Mouse (Mus musculus) T-helper 1 cell (primary cell): Measurements from ENCODE around the gene Gpd2.

Source experiments
- in situ Hi-C: fragments of 300-600 bp; cut with MboI, MseI; formaldehyde crosslinking; loops from one replicate; pipeline ENCODE4 v1.15.1; 2025; ENCODE audit warnings: high pct_unique_total_duplicates

Gene Gpd2

DNA sequence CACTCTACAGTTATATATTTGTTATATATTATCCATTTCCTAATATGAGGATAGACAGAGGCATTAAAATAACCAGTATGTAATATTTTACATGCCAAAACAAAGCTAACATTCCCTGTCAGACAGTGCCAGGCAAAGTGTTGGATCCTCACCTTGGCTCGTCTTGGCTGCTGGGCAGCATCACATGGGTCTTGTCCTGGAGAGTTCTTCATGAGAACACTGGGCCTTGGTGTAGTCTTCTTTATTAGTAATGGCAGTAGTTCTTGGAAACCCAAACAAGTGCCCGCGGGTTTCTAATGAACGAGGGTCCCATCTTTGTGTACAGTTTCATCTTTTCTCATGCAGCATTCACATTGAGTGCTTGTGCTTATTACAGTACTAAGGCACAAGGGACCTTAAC is 59.8 kb downstream of the Gpd2 start:
- in situ Hi-C loops = no loop called here

GRCm38 (mm10) chr2:57301539-57301938 is 64.1 kb downstream of the Gpd2 start:
- in situ Hi-C loops = no loop called here

DNA sequence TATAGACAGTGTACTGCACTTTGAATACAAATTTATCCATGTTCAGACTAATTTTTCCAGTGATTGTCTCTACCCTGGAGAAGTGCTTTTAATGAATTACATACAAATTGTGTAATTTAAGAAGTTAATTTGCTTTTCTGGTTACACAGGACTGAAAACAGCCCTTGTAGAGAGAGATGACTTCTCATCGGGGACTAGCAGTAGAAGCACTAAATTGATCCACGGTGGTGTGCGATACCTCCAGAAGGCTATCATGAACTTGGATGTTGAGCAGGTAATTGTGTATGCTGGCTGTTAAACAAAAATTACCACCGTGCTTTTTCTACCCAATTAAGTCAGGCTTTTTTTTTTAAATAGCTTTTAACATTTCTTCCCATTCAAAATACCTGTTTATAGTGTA is 66.8 kb downstream of the Gpd2 start:
- in situ Hi-C loops = no loop called here

- in situ Hi-C loops = no loop called here
Measured at GRCm38 (mm10) chr2:57312268-57312797, 74.9 kb downstream of the Gpd2 start.

DNA sequence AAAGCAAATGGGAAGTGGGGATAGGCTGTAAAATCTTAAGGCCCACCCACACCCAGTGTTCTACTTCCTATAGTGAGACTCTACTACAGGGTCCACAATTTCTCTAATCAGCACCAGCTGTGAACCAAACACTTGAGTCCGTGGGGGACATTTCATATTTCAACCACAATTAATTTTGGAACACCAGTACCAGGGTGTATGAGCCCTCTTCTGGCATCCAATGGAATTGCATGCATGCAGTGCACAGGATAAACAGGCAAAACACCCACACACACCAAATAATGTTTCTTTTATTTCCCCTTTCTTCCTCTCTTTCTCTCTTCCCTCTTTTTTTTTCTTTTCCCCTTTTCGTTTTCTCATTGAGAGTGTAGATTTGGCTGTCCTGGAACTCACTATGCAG is 78.6 kb downstream of the Gpd2 start:
- in situ Hi-C loops = no loop called here

- in situ Hi-C loops = no loop called here
Measured at GRCm38 (mm10) chr2:57318336-57318735, 80.9 kb downstream of the Gpd2 start.

DNA sequence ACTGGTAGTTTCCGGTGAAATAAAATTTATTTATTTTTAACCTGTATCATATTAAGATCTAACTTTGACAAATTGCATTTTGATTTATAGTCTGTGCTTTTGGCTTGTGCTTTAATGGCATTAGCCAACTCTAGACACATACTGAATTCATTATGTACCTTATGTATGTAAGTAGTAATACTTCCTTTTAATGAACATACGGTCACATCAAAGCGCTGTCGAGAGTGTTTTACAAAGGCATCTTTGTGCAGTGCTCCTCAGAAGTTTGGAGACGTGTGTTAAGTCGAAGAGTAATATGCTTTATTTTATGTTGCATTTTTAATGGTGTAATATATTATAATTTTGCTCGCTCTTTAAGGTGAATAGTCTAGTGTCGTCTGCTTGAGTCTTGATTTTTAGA is 88.7 kb downstream of the Gpd2 start:
- in situ Hi-C loops = no loop called here

GRCm38 (mm10) chr2:57329327-57329726 is 91.9 kb downstream of the Gpd2 start:
- in situ Hi-C loops = no loop called here

GRCm38 (mm10) chr2:57330812-57331211 is 93.4 kb downstream of the Gpd2 start:
- in situ Hi-C loops = no loop called here

DNA sequence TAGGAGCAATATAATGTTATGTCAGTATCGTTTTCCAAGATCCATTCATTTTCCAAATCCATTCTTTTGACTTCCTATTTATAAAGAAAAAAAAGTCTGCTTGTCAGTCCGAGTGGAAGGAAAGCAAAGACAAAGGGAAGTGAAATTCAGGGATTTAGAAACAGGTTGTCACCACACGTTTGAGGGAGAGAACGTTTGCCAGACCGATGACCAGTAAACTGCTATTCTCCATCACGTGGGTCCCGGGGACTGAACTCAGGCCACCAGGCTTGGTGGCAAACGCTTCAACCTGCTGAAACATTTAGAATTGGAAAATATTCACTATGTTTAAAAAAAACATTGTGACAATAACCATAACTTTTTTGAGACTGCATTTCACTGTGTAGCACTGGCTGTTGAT is 93.8 kb downstream of the Gpd2 start:
- in situ Hi-C loops = no loop called here

GRCm38 (mm10) chr2:57333481-57333880 is 96.0 kb downstream of the Gpd2 start:
- in situ Hi-C loops = no loop called here

DNA sequence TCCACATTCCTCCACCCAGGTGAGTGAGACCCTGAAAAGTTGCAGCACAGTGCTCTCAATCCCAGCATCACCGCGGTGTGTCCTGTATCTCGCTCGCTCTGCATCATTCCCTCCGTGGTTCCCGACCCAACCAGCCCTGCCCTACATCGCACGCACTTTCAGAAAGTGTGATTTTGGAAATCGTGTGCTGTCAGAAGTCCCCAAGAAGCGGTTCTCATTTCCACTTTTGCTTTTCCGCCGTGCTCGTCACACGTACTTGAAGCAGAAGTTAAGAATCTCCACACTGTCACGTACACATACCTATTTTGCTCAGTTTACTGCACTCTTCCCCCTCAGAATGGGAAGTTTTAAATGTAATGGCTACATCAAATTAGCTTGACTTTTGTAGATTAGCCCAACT is 98.0 kb downstream of the Gpd2 start:
- in situ Hi-C loops = no loop called here

DNA sequence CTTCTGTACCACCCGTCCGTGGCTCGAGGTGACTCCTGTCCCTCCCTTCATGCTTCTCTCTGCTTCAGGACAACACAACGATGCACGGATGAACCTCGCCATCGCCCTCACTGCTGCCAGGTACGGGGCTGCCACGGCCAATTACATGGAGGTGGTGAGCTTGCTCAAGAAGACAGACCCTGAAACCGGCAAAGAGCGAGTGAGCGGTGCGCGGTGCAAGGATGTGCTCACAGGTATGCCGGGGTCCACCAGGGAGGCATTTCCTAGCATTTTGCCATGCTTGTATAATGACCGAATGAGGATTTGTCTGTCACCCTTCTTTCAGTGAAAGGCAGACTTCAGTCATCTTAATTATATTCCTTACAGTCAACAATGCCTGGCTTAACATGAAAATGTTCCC is 101.3 kb downstream of the Gpd2 start:
- in situ Hi-C loops = no loop called here

DNA sequence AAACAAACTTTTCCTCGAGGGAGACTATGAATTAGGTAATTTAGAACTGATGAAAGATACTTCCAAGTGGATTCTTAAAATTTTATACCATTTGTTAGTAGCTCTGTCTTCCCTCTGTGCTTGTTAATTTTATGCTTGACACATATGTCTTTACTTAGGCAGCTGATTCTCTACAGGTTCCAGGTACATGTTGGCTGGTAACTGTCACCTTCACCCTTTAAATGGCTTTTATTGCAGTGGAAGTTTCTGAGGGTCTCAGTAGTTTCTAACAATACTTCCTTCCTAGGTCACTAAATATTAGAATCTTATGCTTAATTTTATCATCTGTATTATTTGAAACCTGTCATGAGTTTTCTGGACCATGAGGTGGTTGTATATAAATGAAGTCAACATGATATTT is 105.5 kb downstream of the Gpd2 start:
- in situ Hi-C loops = no loop called here

DNA sequence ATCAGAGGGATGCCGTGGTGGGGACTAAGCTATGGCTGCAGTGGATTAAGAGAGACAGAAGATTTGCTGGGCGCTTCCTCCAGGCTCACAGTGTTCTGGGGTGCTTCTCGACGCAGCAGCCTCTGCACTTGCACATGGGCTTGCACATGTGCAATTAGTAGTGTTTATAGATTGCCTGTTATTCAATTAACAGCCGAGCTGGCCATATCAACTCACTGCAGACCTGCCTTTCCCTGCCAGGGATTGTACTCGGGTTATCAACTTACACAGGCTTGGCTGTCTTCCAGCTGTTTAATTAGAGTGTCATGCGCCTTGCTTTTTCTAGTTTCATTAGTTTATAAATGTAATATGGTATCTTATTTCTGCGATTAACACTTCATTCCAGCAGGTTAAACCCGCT is 113.2 kb downstream of the Gpd2 start:
- in situ Hi-C loops = no loop called here

DNA sequence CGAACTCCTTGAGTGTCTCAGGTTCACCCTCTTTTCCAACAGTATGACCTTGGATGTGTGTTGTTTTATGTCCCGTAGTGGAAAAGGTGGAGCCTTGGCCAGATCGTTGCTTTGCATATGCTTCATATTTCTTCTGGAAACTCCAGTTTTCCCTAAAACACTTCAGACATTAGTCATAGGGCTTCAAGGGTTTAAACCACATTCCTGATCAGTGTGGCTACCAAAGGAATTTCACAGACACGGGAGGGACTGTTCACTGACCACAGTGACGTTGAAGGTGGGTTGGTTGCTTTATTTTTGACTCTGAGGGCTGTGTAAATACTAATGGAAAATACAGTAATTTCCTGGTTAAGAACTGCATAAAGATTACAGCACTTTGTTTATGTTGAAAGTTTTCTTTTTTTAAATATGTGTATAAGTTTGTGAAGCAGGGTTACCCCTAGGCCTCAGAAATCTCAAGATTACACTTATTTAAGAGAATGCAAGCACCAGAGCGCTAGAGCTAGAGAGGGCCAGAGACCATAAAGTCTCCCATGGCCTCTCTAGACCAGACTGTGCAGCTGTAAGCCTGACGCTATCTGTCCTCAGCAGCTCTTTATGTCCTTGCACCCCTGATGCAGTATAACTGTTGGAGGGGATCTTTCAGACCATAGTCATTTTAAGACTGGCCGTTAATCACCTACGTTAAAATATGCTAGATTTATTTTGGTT is 116.4 kb downstream of the Gpd2 start:
- in situ Hi-C loops = no loop called here

DNA sequence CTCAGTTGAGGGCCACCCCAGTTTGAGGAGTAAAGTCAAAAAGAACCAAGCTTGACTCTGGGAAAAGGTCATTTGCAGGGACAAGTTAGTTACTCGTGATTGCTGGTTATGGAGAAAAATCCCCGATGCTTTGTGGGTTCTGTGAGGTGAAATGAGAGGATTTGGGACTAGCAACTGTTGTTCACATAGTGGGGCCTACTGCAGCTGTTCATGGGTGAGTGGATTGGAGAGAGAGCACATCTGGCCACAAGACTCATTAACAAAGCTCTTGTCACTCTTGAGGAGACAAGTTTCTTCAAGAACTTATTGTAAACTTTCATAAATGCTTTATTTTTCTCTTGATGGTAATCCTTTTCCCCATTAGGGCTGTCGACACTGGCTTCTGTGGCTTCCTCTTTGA is 117.4 kb downstream of the Gpd2 start:
- in situ Hi-C loops = no loop called here

DNA sequence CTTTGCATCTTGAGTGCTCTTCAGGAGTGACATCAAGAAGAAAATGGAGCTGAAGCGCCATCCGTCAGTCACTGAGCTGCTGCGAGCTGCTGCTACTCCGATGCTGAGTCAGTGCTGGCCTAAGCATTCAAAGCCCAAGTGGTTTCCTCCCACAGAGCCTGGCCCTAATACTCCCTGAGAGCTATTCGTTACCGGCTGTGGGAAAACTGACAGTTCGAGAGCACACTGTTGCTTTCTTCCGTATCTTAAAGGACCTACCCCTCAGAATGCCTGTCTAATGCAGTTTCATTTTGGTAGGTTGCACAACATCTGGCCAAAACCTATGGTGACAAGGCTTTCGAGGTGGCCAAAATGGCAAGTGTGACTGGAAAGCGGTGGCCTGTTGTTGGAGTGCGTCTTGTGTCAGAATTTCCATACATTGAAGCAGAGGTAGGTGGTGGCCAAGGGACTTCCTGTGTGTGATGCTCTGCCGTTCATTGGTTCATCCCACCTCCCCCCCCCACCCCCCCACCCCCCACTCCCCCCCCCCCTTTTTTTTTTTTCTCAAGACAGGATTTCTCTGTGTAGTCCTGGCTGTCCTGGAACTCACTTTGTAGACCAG is 118.9 kb downstream of the Gpd2 start:
- in situ Hi-C loops = no loop called here

DNA sequence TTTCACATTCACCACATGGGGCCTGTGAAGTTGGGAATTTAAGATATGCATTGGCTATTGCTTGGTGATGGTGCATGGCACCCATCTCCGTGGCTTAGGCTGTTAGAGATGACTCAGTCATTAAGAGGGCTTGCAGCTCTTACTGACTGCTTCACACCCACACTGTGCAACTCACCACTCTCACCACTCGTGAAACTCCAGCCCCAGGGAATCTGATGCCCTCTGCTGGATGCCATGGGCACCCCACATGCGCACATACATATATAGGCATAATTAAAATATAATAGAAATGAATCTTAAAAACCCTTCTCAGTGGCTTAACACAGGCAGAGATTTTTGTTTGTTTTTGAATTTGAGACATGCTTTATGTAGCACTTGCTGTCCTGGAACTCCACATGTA is 125.1 kb downstream of the Gpd2 start:
- in situ Hi-C loops = no loop called here

- in situ Hi-C loops = no loop called here
Measured at GRCm38 (mm10) chr2:57374647-57375046, 137.2 kb downstream of the Gpd2 start.

DNA sequence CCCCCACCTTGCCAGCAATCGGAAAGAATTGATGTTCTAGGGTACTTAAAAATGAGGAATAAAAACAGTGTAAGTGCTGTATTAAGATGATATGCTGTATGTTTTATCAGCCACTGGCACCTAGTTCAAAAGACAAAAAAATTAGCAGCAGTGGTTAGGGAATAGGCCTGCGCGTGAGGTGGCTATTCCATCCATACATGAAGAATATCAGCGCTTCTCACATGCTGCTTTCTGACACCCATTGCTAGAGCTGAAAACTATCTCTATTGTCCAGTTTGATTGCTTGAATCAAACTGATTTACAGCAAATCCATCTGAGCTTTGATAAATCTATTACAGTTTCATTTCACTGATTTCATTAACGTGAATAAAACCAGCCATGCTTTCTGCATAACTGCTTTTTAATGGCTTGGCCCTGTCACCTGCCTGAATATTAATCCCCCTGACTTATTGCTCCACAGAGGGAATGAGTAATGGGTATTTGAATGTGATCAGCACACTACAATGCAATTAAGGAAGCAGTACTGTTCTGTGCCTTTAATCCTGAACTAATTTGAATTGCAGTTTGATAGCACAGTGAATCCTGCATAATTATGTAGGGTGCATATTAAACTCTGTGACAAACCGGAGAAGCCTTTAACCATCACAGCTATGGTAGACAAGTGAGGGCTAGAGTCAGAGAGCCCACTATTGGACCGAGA is 137.9 kb downstream of the Gpd2 start:
- in situ Hi-C loops = no loop called here

GRCm38 (mm10) chr2:57378147-57378889 is 140.9 kb downstream of the Gpd2 start:
- in situ Hi-C loops = no loop called here
